ENCODE assay signal across 14 mouse cellular contexts in the genomic region with DNA sequence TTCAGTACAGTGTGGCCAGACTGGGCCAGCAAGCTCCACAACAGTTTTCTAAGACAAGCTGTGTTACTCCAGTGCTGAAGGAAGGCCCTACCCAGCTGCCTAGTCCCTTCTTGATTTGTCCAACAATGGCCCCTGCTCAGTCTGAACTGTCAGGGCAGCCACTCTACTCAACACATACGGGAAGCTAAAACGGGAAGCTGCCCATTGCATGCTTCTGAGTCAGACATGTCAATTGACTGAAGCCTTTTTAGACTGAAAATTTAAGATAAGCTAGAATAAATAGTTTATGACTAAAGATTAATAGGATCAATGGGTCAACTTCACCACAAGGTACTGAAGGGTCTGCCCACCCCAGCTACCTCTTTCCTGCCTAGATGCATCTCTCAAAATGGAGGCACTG.
DNase-seq lines count a peak whose midpoint lies in the region; ATAC-seq lines count a peak whose summit lies in the region.
"Had no signal": no experiment of that assay in that cellular context is flagged by ENCODE, and none has a peak within 500 bp of the region (broad histone marks: within the 10 kb centered on the region; RNA-seq: fewer than 3 reads in every experiment).

No protein-coding gene starts in this region.

- no peak for DNase-seq in testis, postnatal 14 days (ENCODE audit: low spot score)
- no peak for DNase-seq in left cerebral cortex, adult 8-10 months (ENCODE audit: low spot score in 2 of 2)
- DNase-seq: adrenal gland, adult 2 months; adrenal gland, postnatal 10 days; adrenal gland, postnatal 25 days; cerebellum, adult 11 months; cerebellum, adult 9-10 months; cerebellum, postnatal 10 days; forebrain, postnatal 0 days had no signal

- 0 out of 2 replicates have a peak, but pooled peaks have one; percentile 37 for ATAC-seq in granulocyte monocyte progenitor cell, adult 5-6 weeks (replicated peaks; ENCODE audit: poor library complexity, severe bottlenecking)
- peak; percentile 72 for ATAC-seq in megakaryocyte, adult 5-6 weeks (ENCODE audit: poor library complexity, severe bottlenecking)
- ATAC-seq in monocyte, adult 5-6 weeks (replicated peaks; ENCODE audit: insufficient number of reproducible peaks, low FRiP score, low TSS enrichment, poor library complexity, severe bottlenecking), result 0 out of 2 replicates have a peak, but pooled peaks have one; percentile 60
- ATAC-seq: forebrain, embryonic 13.5 days; forebrain, embryonic 15.5 days; forebrain, postnatal 0 days had no signal
